Mouse (Mus musculus): ENCODE results near the gene Ephb2.
A peak's percentile ranks its signal among the peaks of the same experiment; 100 is the strongest.

The Ephb2 gene

DNA sequence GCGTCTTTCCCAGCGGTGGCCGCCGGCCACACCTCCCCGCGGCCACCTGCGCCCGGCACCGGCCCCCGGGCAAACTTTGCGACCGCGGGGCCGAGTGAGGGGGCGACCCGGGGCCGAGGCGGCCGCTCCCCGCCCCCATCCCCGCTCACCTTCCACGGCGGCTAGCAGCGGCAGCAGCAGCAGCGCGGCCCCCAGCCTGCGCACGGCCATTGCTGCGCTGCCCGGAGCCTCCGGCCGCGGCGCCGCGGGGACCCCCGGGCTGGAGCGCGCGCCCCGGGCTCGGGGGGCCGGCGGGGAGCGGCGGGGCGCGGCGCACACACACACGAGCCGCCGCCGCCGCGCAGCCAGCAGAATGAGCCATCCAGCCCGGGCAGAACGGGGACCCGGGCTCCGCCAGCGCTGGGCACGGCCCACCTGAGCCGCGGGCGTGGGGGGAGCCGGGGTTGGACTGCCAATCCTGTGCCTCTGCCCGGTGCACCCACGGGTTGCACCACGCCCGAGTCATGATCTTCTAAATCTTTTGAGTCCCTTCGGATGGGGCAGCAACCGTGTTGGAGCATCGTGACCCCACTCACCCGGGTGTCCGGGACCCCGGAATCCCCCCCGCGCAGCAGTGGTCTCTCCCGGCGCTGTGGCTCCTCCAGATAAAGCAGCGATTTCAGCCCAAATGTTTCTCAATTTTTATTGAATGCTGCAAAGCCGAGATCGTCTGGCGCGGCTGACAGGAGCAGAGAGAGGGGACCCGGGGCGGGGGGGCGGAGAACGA lies at the start of gene Ephb2:
Gene Ephb2 (minus strand): TSS at position 368 of the 766 bp plus-strand sequence.
- DNase-seq (ENCODE audit: low read depth) = no peak

- no peak for DNase-seq (ENCODE audit: low read depth)
Observed at GRCm38 (mm10) chr4:136878601-136879000, 42.8 kb upstream of the Ephb2 start.

DNA sequence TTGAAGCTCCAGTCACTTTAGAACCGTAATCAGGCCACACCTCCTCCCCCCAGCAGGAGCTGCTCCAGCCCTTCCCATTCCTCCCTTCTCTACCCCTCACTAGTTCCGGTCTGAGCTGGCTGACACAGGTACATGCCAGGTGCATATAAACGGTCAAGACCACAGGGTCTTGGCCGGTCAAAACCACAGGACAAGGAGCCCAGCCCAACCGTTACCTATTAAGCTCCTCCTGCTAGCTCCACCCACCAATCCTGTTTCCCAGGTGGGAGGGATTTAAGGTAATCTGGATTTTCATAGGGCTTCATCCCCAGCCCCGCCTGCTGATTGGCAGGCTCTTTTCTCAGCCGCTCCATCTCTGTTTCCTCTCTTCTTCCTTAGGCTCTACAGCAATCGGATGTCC lies 42.4 kb upstream of the Ephb2 start:
- DNase-seq (ENCODE audit: low read depth) = no peak

DNA sequence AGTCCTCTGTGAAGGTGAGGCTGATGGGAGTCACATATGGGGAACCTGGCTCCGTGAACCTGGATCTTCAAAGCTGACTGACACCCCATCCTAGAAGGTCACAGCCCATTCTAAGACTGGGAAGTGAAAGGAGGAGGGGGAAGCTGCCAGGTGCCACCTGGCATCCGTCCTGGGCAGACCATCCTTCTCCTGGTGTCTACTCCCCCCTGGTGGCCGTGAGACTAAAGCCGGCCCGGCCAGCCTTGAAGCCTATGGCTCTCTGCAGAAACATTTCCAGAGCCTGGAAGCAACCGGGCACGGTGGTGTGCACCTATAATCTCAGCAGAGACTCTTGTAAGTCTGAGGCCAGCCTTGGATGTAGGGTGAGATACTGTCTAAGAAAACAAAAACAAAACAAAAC lies 41.2 kb upstream of the Ephb2 start:
- peak; percentile 28 for DNase-seq (ENCODE audit: low read depth)

DNA sequence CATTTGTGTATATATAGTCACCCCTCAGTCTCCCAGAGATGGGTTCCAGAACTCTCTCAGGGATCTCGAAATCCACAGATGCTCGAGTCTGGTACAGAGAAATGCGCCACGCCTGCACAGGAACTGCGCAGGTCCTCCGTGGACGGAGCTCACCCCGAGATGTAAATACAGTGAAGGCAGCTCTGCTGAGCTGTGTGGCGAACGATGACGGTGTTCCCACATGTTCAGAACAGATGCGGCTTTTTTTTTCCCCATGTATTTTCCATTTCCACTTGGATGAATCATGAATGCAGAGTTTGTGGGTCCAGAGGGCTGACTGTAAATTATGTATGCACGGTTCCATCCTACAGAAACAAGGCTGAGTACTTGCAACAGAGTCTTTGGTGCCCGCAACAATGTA lies 39.2 kb upstream of the Ephb2 start:
- no peak for DNase-seq (ENCODE audit: low read depth)

- DNase-seq (ENCODE audit: low read depth) = no peak
Observed at GRCm38 (mm10) chr4:136868371-136868770, 32.6 kb upstream of the Ephb2 start.

DNA sequence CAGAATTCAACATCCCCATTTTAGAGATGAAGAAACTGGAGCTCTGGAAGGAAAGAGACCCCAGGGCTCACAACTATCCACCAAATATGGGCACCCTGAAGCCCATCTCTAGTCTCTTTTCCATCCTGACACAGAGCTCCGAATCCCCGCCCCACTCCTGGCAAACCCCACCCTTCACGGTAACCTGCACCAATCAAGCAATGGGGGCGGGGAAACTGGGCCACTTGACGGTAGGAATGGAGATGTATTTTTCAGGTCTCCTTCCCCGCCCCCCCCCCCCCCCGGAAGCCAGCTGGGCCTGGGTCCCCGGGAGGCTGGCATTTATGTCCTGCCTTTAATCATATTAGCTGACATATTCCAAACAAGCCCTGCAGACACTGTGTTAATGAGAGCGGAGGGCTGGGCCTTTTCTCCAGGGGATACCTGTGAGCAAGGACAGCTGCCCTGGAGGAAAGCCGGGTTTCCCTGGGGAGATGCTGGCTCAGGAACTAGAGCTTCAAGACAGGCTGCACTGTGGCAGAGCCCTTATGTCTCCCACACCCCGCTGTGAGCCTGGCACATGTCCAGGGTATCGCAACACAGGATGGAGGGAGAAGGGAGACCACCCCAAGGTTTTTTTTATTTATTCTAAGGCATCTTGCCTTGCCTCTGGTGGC lies 32.0 kb upstream of the Ephb2 start:
- DNase-seq (ENCODE audit: low read depth) = no peak

- no peak for DNase-seq (ENCODE audit: low read depth)
Observed at GRCm38 (mm10) chr4:136865531-136865930, 29.7 kb upstream of the Ephb2 start.

- DNase-seq (ENCODE audit: low read depth) = no peak
Observed at GRCm38 (mm10) chr4:136864751-136865470, 29.1 kb upstream of the Ephb2 start.

GRCm38 (mm10) chr4:136863517-136863916 lies 27.7 kb upstream of the Ephb2 start:
- DNase-seq (ENCODE audit: low read depth) = no peak

DNA sequence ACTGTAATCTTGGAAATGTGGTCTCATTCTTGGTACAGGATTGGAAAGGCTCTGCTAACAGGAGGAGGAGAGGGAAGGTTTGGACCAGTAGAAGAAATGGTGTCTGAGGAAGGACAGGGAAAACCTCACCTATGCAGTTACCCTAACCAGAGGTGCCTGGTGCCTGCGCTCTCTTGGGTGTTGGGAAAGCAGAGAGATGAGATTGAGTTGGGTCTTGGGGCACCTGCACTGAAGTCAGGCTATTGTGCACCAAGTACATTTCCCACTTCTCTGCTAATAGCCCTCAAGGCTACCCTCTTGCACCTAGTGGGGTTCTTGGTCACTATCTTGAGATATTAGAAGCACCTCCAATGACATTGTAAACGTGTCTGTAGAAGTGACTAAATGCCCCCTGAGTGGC lies 26.6 kb upstream of the Ephb2 start:
- DNase-seq (ENCODE audit: low read depth) = no peak

- no peak for DNase-seq (ENCODE audit: low read depth)
Observed at GRCm38 (mm10) chr4:136861806-136862205, 26.0 kb upstream of the Ephb2 start.

DNA sequence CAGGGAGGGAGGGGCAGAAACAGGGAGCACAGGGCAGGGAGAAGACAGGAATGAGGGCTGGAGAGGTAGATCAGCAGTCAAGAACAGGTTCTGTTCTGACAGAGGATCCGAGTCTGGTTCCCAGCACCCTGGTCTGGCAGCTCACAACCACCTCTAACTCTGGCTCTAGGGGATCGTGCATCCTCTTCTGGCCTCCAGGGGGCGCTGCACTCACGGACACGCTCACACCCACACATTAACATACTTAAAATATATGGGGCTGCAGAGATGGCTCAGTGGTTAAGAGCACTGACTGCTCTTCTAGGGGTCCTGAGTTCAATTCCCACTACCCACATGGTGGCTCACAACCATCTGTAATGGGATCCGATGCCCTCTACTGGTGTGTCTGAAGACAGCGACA lies 24.2 kb upstream of the Ephb2 start:
- no peak for DNase-seq (ENCODE audit: low read depth)

GRCm38 (mm10) chr4:136855081-136855480 lies 19.3 kb upstream of the Ephb2 start:
- no peak for DNase-seq (ENCODE audit: low read depth)

GRCm38 (mm10) chr4:136852989-136853388 lies 17.2 kb upstream of the Ephb2 start:
- no peak for DNase-seq (ENCODE audit: low read depth)

- DNase-seq (ENCODE audit: low read depth) = no peak
Observed at GRCm38 (mm10) chr4:136852119-136852518, 16.3 kb upstream of the Ephb2 start.

GRCm38 (mm10) chr4:136848565-136848964 lies 12.8 kb upstream of the Ephb2 start:
- no peak for DNase-seq (ENCODE audit: low read depth)

DNA sequence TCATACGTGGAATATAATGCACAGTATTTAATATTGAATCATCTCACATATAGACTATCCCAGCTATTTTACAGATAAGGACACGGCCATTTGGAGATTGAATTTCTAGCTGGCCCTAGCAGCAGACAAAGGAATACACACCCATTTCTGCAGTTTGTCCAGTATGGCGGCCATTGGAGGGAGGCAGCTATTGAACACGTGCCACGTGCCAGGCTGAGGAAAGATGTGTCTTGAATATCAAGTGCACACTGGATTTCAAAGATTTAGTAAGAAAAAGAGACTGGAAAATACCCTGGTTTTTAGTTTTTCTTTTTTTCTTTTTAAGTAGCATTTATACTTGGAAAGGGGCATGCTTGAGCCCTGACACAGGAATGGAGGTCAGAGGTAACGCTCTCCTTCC lies 11.4 kb upstream of the Ephb2 start:
- no peak for DNase-seq (ENCODE audit: low read depth)

GRCm38 (mm10) chr4:136842802-136843201 lies 7.0 kb upstream of the Ephb2 start:
- no peak for DNase-seq (ENCODE audit: low read depth)

GRCm38 (mm10) chr4:136842033-136842432 lies 6.2 kb upstream of the Ephb2 start:
- DNase-seq (ENCODE audit: low read depth) = no peak

GRCm38 (mm10) chr4:136841056-136841455 lies 5.3 kb upstream of the Ephb2 start:
- peak; percentile 74 for DNase-seq (ENCODE audit: low read depth)

DNA sequence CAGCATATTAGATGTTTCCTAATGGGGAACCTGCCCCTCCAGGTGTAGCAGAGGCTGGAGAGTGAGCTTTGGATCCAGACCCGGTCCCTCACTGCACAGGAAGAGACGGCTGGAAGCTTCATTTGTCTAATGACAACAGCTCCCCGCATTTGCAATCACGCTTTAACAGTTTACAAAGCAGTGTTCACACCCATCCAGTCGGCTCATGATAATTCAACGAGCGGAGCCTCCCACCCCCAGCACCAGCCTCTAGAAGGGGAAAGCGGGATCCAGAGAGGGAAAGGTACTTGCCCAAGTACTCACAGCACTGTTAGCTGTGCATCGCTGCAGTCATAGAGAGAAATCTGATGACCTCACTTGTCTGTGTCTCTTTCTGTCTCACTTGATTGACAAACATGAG lies 2.7 kb upstream of the Ephb2 start:
- no peak for DNase-seq (ENCODE audit: low read depth)

GRCm38 (mm10) chr4:136838026-136838425 lies 2.2 kb upstream of the Ephb2 start:
- no peak for DNase-seq (ENCODE audit: low read depth)

Data from c-Kit-positive CD71-negative TER-119-negative erythroid progenitor cells, embryonic 14.5 days (primary cell).